Mouse (Mus musculus): ENCODE results near the gene Mri1.

GRCm38 (mm10) chr8:84272302-84272701 is 15.2 kb upstream of the Mri1 start:
- TF ChIP-seq POLR2A (IDR thresholded peaks at IDR 0.05; ENCODE audit: low read depth, low read length) = no peak
- no peak for TF ChIP-seq CTCF (IDR thresholded peaks at IDR 0.05; ENCODE audit: extremely low read depth, insufficient read depth, insufficient read length, insufficient replicate concordance)
